Mouse (Mus musculus) kidney, adult 9 months (tissue): ENCODE data around the gene Mal.
"Not testable (repeated sequence)": the region's sequence is repeated elsewhere in the genome, so short reads cannot be mapped to it uniquely, and the experiment has no call there.

ENCODE experiments used
- DNase-seq: peaks from one replicate; pipeline ENCODE4 v3.0.0; 2022

The Mal gene

GRCm38 (mm10) chr2:127624786-127625185, 31.7 kb downstream of the Mal start:
- no peak for DNase-seq

- DNase-seq, result no peak
These were observed 34.4 kb downstream of the Mal start for GRCm38 (mm10) chr2:127622065-127622464.

GRCm38 (mm10) chr2:127619311-127619710, 37.2 kb downstream of the Mal start:
- DNase-seq, result no peak

- DNase-seq, result no peak
These were observed 44.2 kb downstream of the Mal start for GRCm38 (mm10) chr2:127612288-127612687.

- DNase-seq, result peak; percentile 45
These were observed 45.1 kb downstream of the Mal start for GRCm38 (mm10) chr2:127611386-127611785.

- DNase-seq, result no peak
These were observed 47.5 kb downstream of the Mal start for GRCm38 (mm10) chr2:127608986-127609385.

GRCm38 (mm10) chr2:127608234-127608633, 48.3 kb downstream of the Mal start:
- peak; percentile 75 for DNase-seq

- DNase-seq, result no peak
These were observed 51.3 kb downstream of the Mal start for GRCm38 (mm10) chr2:127605203-127605602.

GRCm38 (mm10) chr2:127603383-127603782, 53.1 kb downstream of the Mal start:
- DNase-seq, result not testable (repeated sequence)

- no peak for DNase-seq
These were observed 65.7 kb downstream of the Mal start for GRCm38 (mm10) chr2:127590840-127591239.

- no peak for DNase-seq
These were observed 66.3 kb downstream of the Mal start for GRCm38 (mm10) chr2:127590204-127590603.

GRCm38 (mm10) chr2:127588897-127589296, 67.6 kb downstream of the Mal start:
- DNase-seq, result no peak

- DNase-seq, result no peak
These were observed 69.0 kb downstream of the Mal start for GRCm38 (mm10) chr2:127587514-127587844.

- DNase-seq, result peak; percentile 88
These were observed 69.6 kb downstream of the Mal start, which contains the start of the genes Zfp661 and Mrps5 for GRCm38 (mm10) chr2:127586694-127587513. TSS of gene Zfp661 (minus strand) at chr2:127587094. TSS of gene Mrps5 (plus strand) at chr2:127587222.

GRCm38 (mm10) chr2:127584436-127584858, 72.0 kb downstream of the Mal start:
- peak; percentile 97 for DNase-seq
